Mouse (Mus musculus) ES-E14 (cell line): ENCODE measurements around the gene Mrln.

Experiments
- HCFC1 ChIP-seq: IDR thresholded peaks from 2 replicates; pipeline ENCODE4 v1.6.1; 2012; ENCODE audit warnings: low read length, inconsistent platforms, borderline replicate concordance; ENCODE audit not compliant: insufficient read depth
- MAFK ChIP-seq: IDR thresholded peaks from 2 replicates; pipeline ENCODE4 v1.6.1; 2014; ENCODE audit warnings: mild to moderate bottlenecking, low read depth, low read length, inconsistent platforms; ENCODE audit not compliant: insufficient read depth

DNA sequence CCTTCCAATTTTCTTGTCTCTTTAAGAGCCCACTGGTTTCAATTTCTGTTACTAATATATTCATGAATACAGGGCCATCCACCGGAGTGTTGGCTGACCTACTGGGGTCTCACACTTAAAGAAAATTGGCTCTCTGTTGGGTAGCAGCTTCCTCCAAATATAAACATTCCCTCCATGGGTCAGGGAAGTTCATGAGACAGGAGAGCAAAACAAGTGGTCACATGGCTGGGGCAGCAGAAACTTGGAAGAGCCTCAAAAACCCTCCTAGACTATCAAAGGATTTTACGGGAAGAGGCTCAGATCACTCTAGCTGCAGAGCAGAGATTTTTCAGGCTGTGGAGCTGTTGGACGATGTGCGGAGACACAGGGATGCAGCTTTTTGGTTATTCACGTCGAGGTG lies 21.3 kb downstream of the Mrln start:
- no peak for TF ChIP-seq HCFC1
- TF ChIP-seq MAFK, result no peak
